In the genomic region with DNA sequence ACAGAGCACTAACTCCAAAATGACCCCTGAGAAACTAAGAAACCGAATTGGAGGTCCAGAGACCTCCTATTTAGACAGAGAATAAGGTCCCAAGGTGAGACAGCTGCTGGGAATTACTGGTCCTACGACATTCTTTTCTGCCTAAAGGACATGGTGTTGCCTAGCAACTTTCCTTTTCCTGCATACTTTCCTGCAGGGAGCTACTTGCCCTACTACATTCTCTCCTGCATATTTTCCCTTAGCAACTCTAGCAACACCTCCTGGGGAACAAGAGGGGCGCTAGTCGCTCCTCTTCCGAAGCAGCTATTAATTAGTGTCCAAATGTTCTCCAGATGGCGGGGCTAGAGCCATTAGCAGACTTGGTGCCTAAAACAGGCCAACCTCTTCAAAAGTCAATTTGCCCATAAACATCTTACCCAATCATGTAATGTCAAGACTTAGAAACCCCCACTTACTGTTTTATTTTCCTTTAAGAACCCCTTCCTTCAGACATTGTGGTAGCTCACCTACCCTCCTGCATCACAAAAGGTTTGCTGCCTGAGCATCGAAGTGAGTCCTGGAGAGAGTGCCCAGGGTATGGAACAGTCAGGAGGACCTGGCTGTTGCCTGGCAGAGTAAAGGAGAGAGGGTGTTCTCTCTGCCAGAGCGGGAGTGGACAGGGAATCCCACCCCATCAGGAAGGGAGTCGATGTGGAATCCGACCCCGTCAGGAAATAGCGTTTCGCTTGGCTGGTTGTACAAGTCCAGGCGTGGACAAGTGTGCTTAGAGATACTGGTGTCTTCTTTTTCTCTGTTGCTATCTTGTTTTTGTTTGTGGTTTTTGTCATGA, we compare ENCODE assay signal across 8 mouse cellular contexts. TPM values are rescaled to one million over a fixed set of nuclear protein-coding genes. Genes with fewer than 3 reads are reported as not detected.
DNase-seq lines count a peak whose midpoint lies in the region; ATAC-seq and TF ChIP-seq lines count a peak whose summit lies in the region.

No protein-coding gene starts in this region.

- H3K4me2 ChIP-seq in heart, embryonic 16.5 days (ENCODE audit: low read depth, low read length), result peak overlapping the region; percentile 20; the same call in 1 of the 2 replicates
- peak overlapping the region; percentile 49 for H3K4me2 ChIP-seq in liver, embryonic 13.5 days

- ATAC-seq in heart, embryonic 16.5 days (replicated peaks; ENCODE audit: extremely low read depth, insufficient read depth, low FRiP score), result peak; percentile 49
- ATAC-seq in liver, embryonic 13.5 days (ENCODE audit: low read depth), result peak; percentile 21; the same call in 1 of the 2 replicates
- ATAC-seq in frontal cortex, adult (ENCODE audit: low TSS enrichment), result no peak

- H3K4me3 ChIP-seq in heart, adult 2 months, result no peak overlapping the region
- H3K4me3 ChIP-seq in heart, embryonic 16.5 days (ENCODE audit: low read length), result no peak overlapping the region
- H3K4me3 ChIP-seq in liver, embryonic 13.5 days (replicated peaks), result no peak overlapping the region
- peak overlapping the region; percentile 34; the same call in 1 of the 2 replicates for H3K4me3 ChIP-seq in small intestine, adult 2 months (ENCODE audit: low read depth, low read length)

- WGBS in heart, adult 2 months, result 27% methylated on average over 14 of the region's 14 CpGs
- WGBS in heart, embryonic 16.5 days, result 29% methylated on average over 14 of the region's 14 CpGs
- WGBS in liver, embryonic 13.5 days (ENCODE audit: insufficient replicate concordance), result 29% methylated on average over 14 of the region's 14 CpGs
- WGBS in small intestine, adult 2 months, result 40% methylated on average over 14 of the region's 14 CpGs

- H3K36me3 ChIP-seq in heart, adult 2 months (ENCODE audit: control insufficient read depth, insufficient read depth, low read length), result no peaks in the 10 kb centered on the region; the same call in 1 of the 2 replicates
- no peaks in the 10 kb centered on the region for H3K36me3 ChIP-seq in heart, embryonic 16.5 days (ENCODE audit: control insufficient read depth, insufficient read depth)
- H3K36me3 ChIP-seq in liver, embryonic 13.5 days, result no peaks in the 10 kb centered on the region
- no peaks in the 10 kb centered on the region for H3K36me3 ChIP-seq in small intestine, adult 2 months (ENCODE audit: control insufficient read depth, insufficient read depth, low read length)

- intact Hi-C loops in heart, adult 2 months (cut with DNase I), result no loop called here

- peaks cover 2% of the 10 kb centered on the region for H3K4me1 ChIP-seq in heart, adult 2 months (ENCODE audit: control insufficient read depth, insufficient read depth, low read length)
- peaks cover 9% of the 10 kb centered on the region for H3K4me1 ChIP-seq in heart, embryonic 16.5 days (ENCODE audit: control insufficient read depth, insufficient read depth, low read length)
- peaks cover 28% of the 10 kb centered on the region for H3K4me1 ChIP-seq in liver, embryonic 13.5 days (replicated peaks)
- 0 out of 2 replicates have a peak, but pooled peaks cover 2% of the 10 kb centered on the region for H3K4me1 ChIP-seq in small intestine, adult 2 months (ENCODE audit: control insufficient read depth, insufficient read depth, insufficient read length, low read length)

- no peak overlapping the region; the same call in 1 of the 2 replicates for H3K9ac ChIP-seq in heart, adult 2 months (ENCODE audit: low read depth, low read length)
- H3K9ac ChIP-seq in heart, embryonic 16.5 days (ENCODE audit: low read length), result no peak overlapping the region
- H3K9ac ChIP-seq in liver, embryonic 13.5 days, result no peak overlapping the region

- peak overlapping the region; percentile 41 for H3K27ac ChIP-seq in heart, adult 2 months
- H3K27ac ChIP-seq in heart, embryonic 16.5 days (ENCODE audit: low read length), result 0 out of 2 replicates have a peak overlapping the region, but pooled peaks have one; percentile 53
- peak overlapping the region; percentile 23; the same call in 1 of the 2 replicates for H3K27ac ChIP-seq in liver, embryonic 13.5 days
- peak overlapping the region; percentile 96 for H3K27ac ChIP-seq in small intestine, adult 2 months (ENCODE audit: insufficient read depth, low read depth, low read length)

- 0 out of 2 replicates have a peak, but pooled peaks have one; percentile 14 for TF ChIP-seq CTCF in heart, adult 2 months (IDR thresholded peaks at IDR 0.05)
- TF ChIP-seq CTCF in small intestine, adult 2 months (IDR thresholded peaks at IDR 0.05; ENCODE audit: extremely low read depth, insufficient read length, insufficient replicate concordance, low read depth, low read length), result no peak

- DNase-seq in heart, adult 2 months, result no peak
- no peak for DNase-seq in heart, postnatal 4 days
- peak; percentile 74 for DNase-seq in MN1 (ENCODE audit: low spot score)
- no peak for DNase-seq in liver, embryonic 13.5 days
- DNase-seq in adrenal gland, adult 8-10 months, result no peak

- no peak for TF ChIP-seq POLR2A in heart, adult 2 months (IDR thresholded peaks at IDR 0.05; ENCODE audit: insufficient read depth, low read depth, low read length)
- TF ChIP-seq POLR2A in small intestine, adult 2 months (IDR thresholded peaks at IDR 0.05; ENCODE audit: low read depth, low read length), result no peak

- H3K27me3 ChIP-seq in heart, adult 2 months (ENCODE audit: control insufficient read depth, insufficient read depth, low read length), result no peaks in the 10 kb centered on the region
- no peaks in the 10 kb centered on the region for H3K27me3 ChIP-seq in heart, embryonic 16.5 days (ENCODE audit: control insufficient read depth, insufficient read depth, low read length)
- H3K27me3 ChIP-seq in liver, embryonic 13.5 days, result no peaks in the 10 kb centered on the region
- H3K27me3 ChIP-seq in small intestine, adult 2 months (ENCODE audit: control insufficient read depth, insufficient read depth, low read length), result no peaks in the 10 kb centered on the region

- H3K79me2 ChIP-seq in heart, adult 2 months (replicated peaks; ENCODE audit: control insufficient read depth, insufficient read depth, low read length), result no peaks in the 10 kb centered on the region

- H3K9me3 ChIP-seq in heart, embryonic 16.5 days (replicated peaks; ENCODE audit: control insufficient read depth, low read length), result no peaks in the 10 kb centered on the region
- H3K9me3 ChIP-seq in liver, embryonic 13.5 days (replicated peaks), result no peaks in the 10 kb centered on the region

- TF ChIP-seq EP300 in heart, adult 2 months (IDR thresholded peaks at IDR 0.05; ENCODE audit: insufficient read depth, low read depth, low read length), result no peak

RNA-seq across cellular contexts. Expression of gene Zfp53, which starts 15.2 kb away (rescaled TPM):
- total RNA-seq in heart, adult 2 months (2021), result 1 to 10 TPM; 2.0 to 2.5 TPM
- polyA plus RNA-seq in heart, adult 2 months (2012; rRNA removed), result 0.55 and 1.0 TPM in 2 replicates
- 1 to 10 TPM; 2.6 to 3.0 TPM for total RNA-seq in heart, postnatal 4 days (2021)
- polyA plus RNA-seq in heart, embryonic 16.5 days (2015; fragmentation: Nextera tagmentation; extraction: Ambion mirVana), result 5.6 and 6.9 TPM in 2 replicates
- 3.2 and 5.2 TPM in 2 replicates for polyA plus RNA-seq in liver, embryonic 13.5 days (2015; fragmentation: Nextera tagmentation; extraction: Ambion mirVana)
- 2.5 and 2.6 TPM in 2 replicates for polyA plus RNA-seq in small intestine, adult 2 months (2012; rRNA removed)
- total RNA-seq in adrenal gland, adult 8-10 months (2022), result 1 to 10 TPM; 3.0 to 3.8 (median 3.4) TPM

RNA-seq across cellular contexts. Expression of gene Zfp51, which starts 23.4 kb away (rescaled TPM):
- 1 to 10 TPM; 6.3 to 8.5 TPM for total RNA-seq in heart, adult 2 months (2021)
- 1.5 and 3.7 TPM in 2 replicates for polyA plus RNA-seq in heart, adult 2 months (2012; rRNA removed)
- 1 to 10 TPM; 5.1 to 5.3 TPM for total RNA-seq in heart, postnatal 4 days (2021)
- 10.8 and 12.0 TPM in 2 replicates for polyA plus RNA-seq in heart, embryonic 16.5 days (2015; fragmentation: Nextera tagmentation; extraction: Ambion mirVana)
- 6.5 and 7.8 TPM in 2 replicates for polyA plus RNA-seq in liver, embryonic 13.5 days (2015; fragmentation: Nextera tagmentation; extraction: Ambion mirVana)
- polyA plus RNA-seq in small intestine, adult 2 months (2012; rRNA removed), result 0.08 and 0.15 TPM in 2 replicates
- 1 to 10 TPM; 6.3 to 8.4 (median 7.6) TPM for total RNA-seq in adrenal gland, adult 8-10 months (2022)

RNA-seq across cellular contexts. Expression of gene Zfp54, which starts 50.5 kb away (rescaled TPM):
- total RNA-seq in heart, adult 2 months (2021), result 1 to 10 TPM in 1 of 2 experiments, under 1 TPM in 1; 0.59 to 1.0 TPM
- polyA plus RNA-seq in heart, adult 2 months (2012; rRNA removed), result 0.39 and 0.64 TPM in 2 replicates
- total RNA-seq in heart, postnatal 4 days (2021), result 1 to 10 TPM; 1.3 to 2.1 TPM
- polyA plus RNA-seq in heart, embryonic 16.5 days (2015; fragmentation: Nextera tagmentation; extraction: Ambion mirVana), result 3.7 and 4.5 TPM in 2 replicates
- polyA plus RNA-seq in liver, embryonic 13.5 days (2015; fragmentation: Nextera tagmentation; extraction: Ambion mirVana), result 2.1 and 2.6 TPM in 2 replicates
- 0.20 TPM in 1 of 2 replicates, not detected in the other for polyA plus RNA-seq in small intestine, adult 2 months (2012; rRNA removed)
- total RNA-seq in adrenal gland, adult 8-10 months (2022), result 1 to 10 TPM; 2.5 to 4.8 (median 3.5) TPM

Comparison
In these comparisons a context has a peak if more than half of its experiments do, and no peak if none do; other contexts are left out.
1. H3K27ac ChIP-seq: peak in every context shown above with its lines; median percentile 96 in small intestine, adult 2 months; 53 in heart, embryonic 16.5 days; 41 in heart, adult 2 months; 23 in liver, embryonic 13.5 days.